Mouse (Mus musculus) heart, adult 2 months (tissue): ENCODE data around the gene Tmem218.

Experiments used
- CTCF ChIP-seq: fragments of 200-600 bp; IDR thresholded peaks from 2 replicates; pipeline ENCODE4 v1.8.1; 2022; ENCODE audit warnings: antibody characterized with exemption, mild to moderate bottlenecking, moderate library complexity
- EP300 ChIP-seq: fragments of 200-500 bp; IDR thresholded peaks from 2 replicates; pipeline ENCODE4 v1.6.1; 2011; ENCODE audit warnings: low read depth, low read length, control low read depth; ENCODE audit not compliant: insufficient read depth
- POLR2A ChIP-seq: fragments of 200-500 bp; IDR thresholded peaks from 2 replicates; pipeline ENCODE4 v1.6.1; 2011; ENCODE audit warnings: mild to moderate bottlenecking, low read depth, low read length, control low read depth; ENCODE audit not compliant: insufficient read depth

DNA sequence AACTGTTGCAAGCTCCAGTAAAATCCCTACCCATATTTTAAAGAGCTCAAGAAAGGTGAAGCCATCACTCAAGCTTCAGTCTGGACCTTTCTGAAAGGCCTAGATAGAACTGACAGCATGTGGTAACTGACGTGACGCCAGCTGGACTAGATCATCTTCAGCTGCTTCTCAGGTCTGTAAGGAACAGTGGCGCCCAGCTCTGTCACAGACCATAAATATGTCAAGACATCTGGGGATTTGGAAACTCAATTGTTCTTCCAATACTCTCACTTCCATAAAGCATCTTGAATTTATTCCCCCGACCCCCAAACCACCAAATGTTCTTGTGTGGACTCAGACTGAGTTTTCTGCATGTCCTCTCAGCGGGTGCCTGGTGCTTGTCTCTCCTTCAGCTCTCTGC lies 7.6 kb upstream of the Tmem218 start:
- TF ChIP-seq EP300, result no peak
- no peak for TF ChIP-seq CTCF
- TF ChIP-seq POLR2A, result no peak
